ENCODE assay signal across 9 mouse cellular contexts in genomic region chr6:51844106-51844505, GRCm38 (mm10).
DNase-seq lines count a peak whose midpoint lies in the region; ATAC-seq and TF ChIP-seq lines count a peak whose summit lies in the region.
"Had no signal": no experiment of that assay in that cellular context is flagged by ENCODE, and none has a peak within 500 bp of the region (broad histone marks: within the 10 kb centered on the region; RNA-seq: fewer than 3 reads in every experiment).

No protein-coding gene starts in this region.

- no peak overlapping the region for H3K4me3 ChIP-seq in heart, embryonic 12.5 days
- H3K4me3 ChIP-seq in kidney, adult 2 months (ENCODE audit: insufficient read depth, low read depth, low read length), result no peak overlapping the region
- H3K4me3 ChIP-seq in midbrain, embryonic 16.5 days (ENCODE audit: low read depth, low read length), result no peak overlapping the region
- H3K4me3 ChIP-seq: liver, embryonic 13.5 days had no signal

- DNase-seq in heart, adult 8-10 months (ENCODE audit: low spot score), result no peak
- DNase-seq in cerebellum, postnatal 10 days, result peak; percentile 69 to 74
- peak; percentile 68 for DNase-seq in kidney, adult 2 months
- DNase-seq in layer of hippocampus, adult 8-10 months (ENCODE audit: low spot score in 2 of 2), result no peak
- no peak for DNase-seq in retina, embryonic 14.5 days (ENCODE audit: low spot score)
- DNase-seq in MN1 (ENCODE audit: low spot score), result no peak
- DNase-seq: liver, embryonic 13.5 days had no signal

- 56% methylated on average over 11 of the region's 11 CpGs for WGBS in heart, embryonic 12.5 days
- WGBS in kidney, adult 2 months, result 9% methylated on average over 11 of the region's 11 CpGs
- WGBS in midbrain, embryonic 16.5 days, result 49% methylated on average over 11 of the region's 11 CpGs

- H3K9ac ChIP-seq in heart, embryonic 12.5 days, result no peak overlapping the region
- H3K9ac ChIP-seq in midbrain, embryonic 16.5 days (ENCODE audit: low read depth, low read length), result no peak overlapping the region
- H3K9ac ChIP-seq: liver, embryonic 13.5 days had no signal

- no peak for ATAC-seq in heart, embryonic 12.5 days (ENCODE audit: insufficient number of reproducible peaks, low FRiP score)
- no peak for ATAC-seq in midbrain, embryonic 16.5 days

- peaks cover 20% of the 10 kb centered on the region for H3K4me1 ChIP-seq in heart, embryonic 12.5 days (replicated peaks)
- no peaks in the 10 kb centered on the region; the same call in 1 of the 2 replicates for H3K4me1 ChIP-seq in kidney, adult 2 months (ENCODE audit: control insufficient read depth, insufficient read depth, low read length)
- H3K4me1 ChIP-seq in midbrain, embryonic 16.5 days (ENCODE audit: control insufficient read depth, insufficient read depth, low read length), result peaks cover 46% of the 10 kb centered on the region
- H3K4me1 ChIP-seq: liver, embryonic 13.5 days had no signal

- H3K4me2 ChIP-seq in heart, embryonic 12.5 days, result peak overlapping the region; percentile 23; the same call in 1 of the 2 replicates
- peak overlapping the region; percentile 14; the same call in 1 of the 2 replicates for H3K4me2 ChIP-seq in midbrain, embryonic 16.5 days (ENCODE audit: low read length)
- H3K4me2 ChIP-seq: liver, embryonic 13.5 days had no signal

- H3K27me3 ChIP-seq in heart, embryonic 12.5 days (replicated peaks), result 0 out of 2 replicates have a peak, but pooled peaks cover 2% of the 10 kb centered on the region
- H3K27me3 ChIP-seq in kidney, adult 2 months (replicated peaks; ENCODE audit: control insufficient read depth, insufficient read depth, low read length), result no peaks in the 10 kb centered on the region
- H3K27me3 ChIP-seq in midbrain, embryonic 16.5 days (ENCODE audit: control insufficient read depth, insufficient read depth, low read depth, low read length), result no peaks in the 10 kb centered on the region

- TF ChIP-seq CTCF in kidney, adult 2 months (conservative IDR thresholded peaks at IDR 0.05; ENCODE audit: insufficient read depth, insufficient read length, low read depth, low read length), result no peak

- H3K9me3 ChIP-seq in heart, embryonic 12.5 days (replicated peaks), result no peaks in the 10 kb centered on the region
- no peaks in the 10 kb centered on the region for H3K9me3 ChIP-seq in midbrain, embryonic 16.5 days (replicated peaks; ENCODE audit: control insufficient read depth, low read length, poor library complexity, severe bottlenecking)
- H3K9me3 ChIP-seq: liver, embryonic 13.5 days had no signal

- no peak overlapping the region for H3K27ac ChIP-seq in heart, embryonic 12.5 days (ENCODE audit: poor library complexity, severe bottlenecking)
- no peak overlapping the region for H3K27ac ChIP-seq in kidney, adult 2 months (ENCODE audit: insufficient read depth, low read depth, low read length)
- peak overlapping the region; percentile 49 for H3K27ac ChIP-seq in midbrain, embryonic 16.5 days (ENCODE audit: low read length)
- H3K27ac ChIP-seq: liver, embryonic 13.5 days had no signal

- no peaks in the 10 kb centered on the region for H3K36me3 ChIP-seq in heart, embryonic 12.5 days
- no peaks in the 10 kb centered on the region for H3K36me3 ChIP-seq in kidney, adult 2 months (ENCODE audit: control insufficient read depth, insufficient read depth, low read length)
- no peaks in the 10 kb centered on the region for H3K36me3 ChIP-seq in midbrain, embryonic 16.5 days (ENCODE audit: control insufficient read depth, insufficient read depth, low read length)
- H3K36me3 ChIP-seq: liver, embryonic 13.5 days had no signal

- TF ChIP-seq POLR2A in kidney, adult 2 months (IDR thresholded peaks at IDR 0.05; ENCODE audit: low read depth, low read length), result no peak

Comparison
In these comparisons a context has a peak if more than half of its experiments do, and no peak if none do; other contexts are left out.
1. DNase-seq: peak in cerebellum, postnatal 10 days (2 of 2) and kidney, adult 2 months (single experiment); none in heart, adult 8-10 months (single experiment), layer of hippocampus, adult 8-10 months (0 of 2), retina, embryonic 14.5 days (single experiment) and MN1 (single experiment).